Mouse (Mus musculus): ENCODE measurements around the gene Cdh23.
"Not testable (repeated sequence)": the region's sequence is repeated elsewhere in the genome, so short reads cannot be mapped to it uniquely, and the experiment has no call there.

Gene Cdh23

GRCm38 (mm10) chr10:60726896-60727295, 30.6 kb upstream of the Cdh23 start:
- DNase-seq (ENCODE audit: low read depth, low spot score), result no peak
- no peaks in the 10 kb centered on the region for H3K27me3 ChIP-seq (ENCODE audit: control insufficient read depth, insufficient read depth, low read length, poor library complexity, severe bottlenecking)
- no peaks in the 10 kb centered on the region; the same call in none of the 2 replicates for H3K36me3 ChIP-seq (ENCODE audit: control insufficient read depth, insufficient read depth, low read length, poor library complexity, severe bottlenecking)

- Histone ChIP-seq H3K36me3 (ENCODE audit: control insufficient read depth, insufficient read depth, low read length, poor library complexity, severe bottlenecking) (peaks cover 1% of the 10 kb centered on the region), H3K27me3 (ENCODE audit: control insufficient read depth, insufficient read depth, low read length, poor library complexity, severe bottlenecking) (no peaks in the 10 kb centered on the region)
- DNase-seq (ENCODE audit: low read depth, low spot score), result no peak
These were observed 28.2 kb upstream of the Cdh23 start for GRCm38 (mm10) chr10:60724496-60724895.

GRCm38 (mm10) chr10:60723345-60723744, 27.1 kb upstream of the Cdh23 start:
- Histone ChIP-seq H3K36me3 (ENCODE audit: control insufficient read depth, insufficient read depth, low read length, poor library complexity, severe bottlenecking) (peaks cover 1% of the 10 kb centered on the region; the same call in 1 of the 2 replicates), H3K27me3 (ENCODE audit: control insufficient read depth, insufficient read depth, low read length, poor library complexity, severe bottlenecking) (no peaks in the 10 kb centered on the region)
- peak; percentile 52 for DNase-seq (ENCODE audit: low read depth, low spot score)

GRCm38 (mm10) chr10:60721640-60722039, 25.4 kb upstream of the Cdh23 start:
- DNase-seq (ENCODE audit: low read depth, low spot score), result no peak
- Histone ChIP-seq H3K36me3 (ENCODE audit: control insufficient read depth, insufficient read depth, low read length, poor library complexity, severe bottlenecking) (peaks cover 1% of the 10 kb centered on the region), H3K27me3 (ENCODE audit: control insufficient read depth, insufficient read depth, low read length, poor library complexity, severe bottlenecking) (no peaks in the 10 kb centered on the region)

- H3K36me3 ChIP-seq (ENCODE audit: control insufficient read depth, insufficient read depth, low read length, poor library complexity, severe bottlenecking), result peaks cover 4% of the 10 kb centered on the region
- DNase-seq (ENCODE audit: low read depth, low spot score), result no peak
- no peaks in the 10 kb centered on the region for H3K27me3 ChIP-seq (ENCODE audit: control insufficient read depth, insufficient read depth, low read length, poor library complexity, severe bottlenecking)
These were observed 24.2 kb upstream of the Cdh23 start for GRCm38 (mm10) chr10:60720461-60720860.

GRCm38 (mm10) chr10:60718491-60718890, 22.2 kb upstream of the Cdh23 start:
- no peaks in the 10 kb centered on the region for H3K27me3 ChIP-seq (ENCODE audit: control insufficient read depth, insufficient read depth, low read length, poor library complexity, severe bottlenecking)
- no peak for DNase-seq (ENCODE audit: low read depth, low spot score)

GRCm38 (mm10) chr10:60716449-60716848, 20.2 kb upstream of the Cdh23 start:
- no peaks in the 10 kb centered on the region for H3K27me3 ChIP-seq (ENCODE audit: control insufficient read depth, insufficient read depth, low read length, poor library complexity, severe bottlenecking)
- DNase-seq (ENCODE audit: low read depth, low spot score), result no peak
- H3K36me3 ChIP-seq (ENCODE audit: control insufficient read depth, insufficient read depth, low read length, poor library complexity, severe bottlenecking), result peaks cover 6% of the 10 kb centered on the region

More at GRCm38 (mm10) chr10:60718491-60718890, 22.2 kb upstream of the Cdh23 start:
- H3K36me3 ChIP-seq (ENCODE audit: control insufficient read depth, insufficient read depth, low read length, poor library complexity, severe bottlenecking), result peaks cover 6% of the 10 kb centered on the region

GRCm38 (mm10) chr10:60712299-60712698, 16.0 kb upstream of the Cdh23 start:
- DNase-seq (ENCODE audit: low read depth, low spot score); H3K36me3 ChIP-seq (ENCODE audit: control insufficient read depth, insufficient read depth, low read length, poor library complexity, severe bottlenecking): not testable (repeated sequence)

GRCm38 (mm10) chr10:60708837-60709236, 12.5 kb upstream of the Cdh23 start:
- DNase-seq (ENCODE audit: low read depth, low spot score), result no peak
- H3K27me3 ChIP-seq (ENCODE audit: control insufficient read depth, insufficient read depth, low read length, poor library complexity, severe bottlenecking), result no peaks in the 10 kb centered on the region
- H3K36me3 ChIP-seq (ENCODE audit: control insufficient read depth, insufficient read depth, low read length, poor library complexity, severe bottlenecking), result no peaks in the 10 kb centered on the region

More at GRCm38 (mm10) chr10:60712299-60712698, 16.0 kb upstream of the Cdh23 start:
- not testable (repeated sequence) for H3K27me3 ChIP-seq (ENCODE audit: control insufficient read depth, insufficient read depth, low read length, poor library complexity, severe bottlenecking)

GRCm38 (mm10) chr10:60706268-60706667, 10.0 kb upstream of the Cdh23 start:
- H3K27me3 ChIP-seq (ENCODE audit: control insufficient read depth, insufficient read depth, low read length, poor library complexity, severe bottlenecking), result no peaks in the 10 kb centered on the region
- no peaks in the 10 kb centered on the region for H3K36me3 ChIP-seq (ENCODE audit: control insufficient read depth, insufficient read depth, low read length, poor library complexity, severe bottlenecking)
- DNase-seq (ENCODE audit: low read depth, low spot score), result peak; percentile 64

- peak; percentile 85 for DNase-seq (ENCODE audit: low read depth, low spot score)
- Histone ChIP-seq H3K36me3 (ENCODE audit: control insufficient read depth, insufficient read depth, low read length, poor library complexity, severe bottlenecking) (no peaks in the 10 kb centered on the region), H3K27me3 (ENCODE audit: control insufficient read depth, insufficient read depth, low read length, poor library complexity, severe bottlenecking) (no peaks in the 10 kb centered on the region)
These were observed 8.8 kb upstream of the Cdh23 start for GRCm38 (mm10) chr10:60705134-60705533.

GRCm38 (mm10) chr10:60697775-60698174, 1.5 kb upstream of the Cdh23 start:
- DNase-seq (ENCODE audit: low read depth, low spot score), result peak; percentile 86
- Histone ChIP-seq H3K36me3 (ENCODE audit: control insufficient read depth, insufficient read depth, low read length, poor library complexity, severe bottlenecking) (no peaks in the 10 kb centered on the region), H3K27me3 (ENCODE audit: control insufficient read depth, insufficient read depth, low read length, poor library complexity, severe bottlenecking) (no peaks in the 10 kb centered on the region)

GRCm38 (mm10) chr10:60696975-60697374, 685 bp upstream of the Cdh23 start:
- Histone ChIP-seq H3K36me3 (ENCODE audit: control insufficient read depth, insufficient read depth, low read length, poor library complexity, severe bottlenecking) (no peaks in the 10 kb centered on the region), H3K27me3 (ENCODE audit: control insufficient read depth, insufficient read depth, low read length, poor library complexity, severe bottlenecking) (no peaks in the 10 kb centered on the region)
- peak; percentile 87 for DNase-seq (ENCODE audit: low read depth, low spot score)

GRCm38 (mm10) chr10:60691671-60692390, 4.5 kb downstream of the Cdh23 start:
- peak; percentile 47 for DNase-seq (ENCODE audit: low read depth, low spot score)
- no peaks in the 10 kb centered on the region for H3K27me3 ChIP-seq (ENCODE audit: control insufficient read depth, insufficient read depth, low read length, poor library complexity, severe bottlenecking)
- H3K36me3 ChIP-seq (ENCODE audit: control insufficient read depth, insufficient read depth, low read length, poor library complexity, severe bottlenecking), result no peaks in the 10 kb centered on the region

- no peaks in the 10 kb centered on the region for H3K36me3 ChIP-seq (ENCODE audit: control insufficient read depth, insufficient read depth, low read length, poor library complexity, severe bottlenecking)
- DNase-seq (ENCODE audit: low read depth, low spot score), result no peak
- H3K27me3 ChIP-seq (ENCODE audit: control insufficient read depth, insufficient read depth, low read length, poor library complexity, severe bottlenecking), result no peaks in the 10 kb centered on the region
These were observed 5.3 kb downstream of the Cdh23 start for GRCm38 (mm10) chr10:60690960-60691359.

- no peak for DNase-seq (ENCODE audit: low read depth, low spot score)
- Histone ChIP-seq H3K36me3 (ENCODE audit: control insufficient read depth, insufficient read depth, low read length, poor library complexity, severe bottlenecking) (no peaks in the 10 kb centered on the region), H3K27me3 (ENCODE audit: control insufficient read depth, insufficient read depth, low read length, poor library complexity, severe bottlenecking) (no peaks in the 10 kb centered on the region)
These were observed 6.9 kb downstream of the Cdh23 start for GRCm38 (mm10) chr10:60689396-60689795.

Measured in splenic B cell, adult 2 months (primary cell).